Mouse (Mus musculus): ENCODE data around the gene Cnnm2. TPM values are rescaled to one million over a fixed set of nuclear protein-coding genes. Genes with fewer than 3 reads are reported as not detected.

The Cnnm2 gene
- 4.2 and 5.1 TPM in 2 replicates for polyA plus RNA-seq (2014; fragmentation: Nextera tagmentation; extraction: Ambion mirVana)

- H3K27ac ChIP-seq (replicated peaks; ENCODE audit: low read depth, low read length) = peak within 1 kb of the TSS; percentile 50
- DNase-seq (ENCODE audit: low spot score) (peak; percentile 100), ATAC-seq (ENCODE audit: low read depth) (peak; percentile 97)
- H3K27me3 ChIP-seq (replicated peaks; ENCODE audit: control insufficient read depth, insufficient read depth, low read length) = peaks cover 29% of the 10 kb centered on the region
- H3K4me2 ChIP-seq (ENCODE audit: low read depth, low read length) = peak within 1 kb of the TSS; percentile 91
- no peaks in the 10 kb centered on the region for H3K36me3 ChIP-seq (ENCODE audit: control insufficient read depth, insufficient read depth, low read length)
- no peaks in the 10 kb centered on the region for H3K9me3 ChIP-seq (ENCODE audit: control insufficient read depth, low read length)
- H3K9ac ChIP-seq (ENCODE audit: low read depth, low read length) = peak within 1 kb of the TSS; percentile 76
- 1% methylated on average over 28 of the region's 59 CpGs for WGBS
- peaks cover 24% of the 10 kb centered on the region for H3K4me1 ChIP-seq (ENCODE audit: control insufficient read depth, insufficient read depth, low read length)
- peak within 1 kb of the TSS; percentile 91 for H3K4me3 ChIP-seq (ENCODE audit: low read depth, low read length)
Observed at GRCm38 (mm10) chr19:46761247-46761946, at the start of gene Cnnm2. TSS of gene Cnnm2 (plus strand) at chr19:46761596.

GRCm38 (mm10) chr19:46714234-46714633 is 47.2 kb upstream of the Cnnm2 start:
- no peak overlapping the region for H3K9ac ChIP-seq (ENCODE audit: low read depth, low read length)
- ATAC-seq (ENCODE audit: low read depth) = no peak
- H3K27me3 ChIP-seq (replicated peaks; ENCODE audit: control insufficient read depth, insufficient read depth, low read length) = no peaks in the 10 kb centered on the region
- peaks cover 7% of the 10 kb centered on the region; the same call in 1 of the 2 replicates for H3K9me3 ChIP-seq (ENCODE audit: control insufficient read depth, low read length)
- no peak for DNase-seq (ENCODE audit: low spot score)
- no peak overlapping the region for H3K27ac ChIP-seq (replicated peaks; ENCODE audit: low read depth, low read length)
- WGBS = 86% methylated on average over 8 of the region's 8 CpGs
- no peak overlapping the region for H3K4me2 ChIP-seq (ENCODE audit: low read depth, low read length)
- no peak overlapping the region for H3K4me3 ChIP-seq (ENCODE audit: low read depth, low read length)
- H3K4me1 ChIP-seq (ENCODE audit: control insufficient read depth, insufficient read depth, low read length) = no peaks in the 10 kb centered on the region
- peaks cover 12% of the 10 kb centered on the region; the same call in 1 of the 2 replicates for H3K36me3 ChIP-seq (ENCODE audit: control insufficient read depth, insufficient read depth, low read length)

GRCm38 (mm10) chr19:46715016-46715415 is 46.4 kb upstream of the Cnnm2 start:
- DNase-seq (ENCODE audit: low spot score) = no peak
- H3K4me3 ChIP-seq (ENCODE audit: low read depth, low read length) = no peak overlapping the region
- no peaks in the 10 kb centered on the region for H3K4me1 ChIP-seq (ENCODE audit: control insufficient read depth, insufficient read depth, low read length)
- H3K36me3 ChIP-seq (ENCODE audit: control insufficient read depth, insufficient read depth, low read length) = peaks cover 16% of the 10 kb centered on the region; the same call in 1 of the 2 replicates
- no peak overlapping the region for H3K9ac ChIP-seq (ENCODE audit: low read depth, low read length)
- no peak overlapping the region for H3K4me2 ChIP-seq (ENCODE audit: low read depth, low read length)
- H3K27ac ChIP-seq (replicated peaks; ENCODE audit: low read depth, low read length) = no peak overlapping the region
- H3K9me3 ChIP-seq (ENCODE audit: control insufficient read depth, low read length) = peaks cover 7% of the 10 kb centered on the region; the same call in 1 of the 2 replicates
- ATAC-seq (ENCODE audit: low read depth) = no peak
- 88% methylated on average over 8 of the region's 8 CpGs for WGBS
- no peaks in the 10 kb centered on the region for H3K27me3 ChIP-seq (replicated peaks; ENCODE audit: control insufficient read depth, insufficient read depth, low read length)

- Histone ChIP-seq H3K4me3 (ENCODE audit: low read depth, low read length) (no peak overlapping the region), H3K4me1 (ENCODE audit: control insufficient read depth, insufficient read depth, low read length) (no peaks in the 10 kb centered on the region), H3K9ac (ENCODE audit: low read depth, low read length) (no peak overlapping the region), H3K27ac (replicated peaks; ENCODE audit: low read depth, low read length) (no peak overlapping the region), H3K9me3 (ENCODE audit: control insufficient read depth, low read length) (peaks cover 7% of the 10 kb centered on the region; the same call in 1 of the 2 replicates), H3K27me3 (replicated peaks; ENCODE audit: control insufficient read depth, insufficient read depth, low read length) (no peaks in the 10 kb centered on the region), H3K4me2 (ENCODE audit: low read depth, low read length) (no peak overlapping the region), H3K36me3 (ENCODE audit: control insufficient read depth, insufficient read depth, low read length) (peaks cover 16% of the 10 kb centered on the region; the same call in 1 of the 2 replicates)
- WGBS = 79% methylated on average over 4 of the region's 4 CpGs
- ATAC-seq (ENCODE audit: low read depth) (no peak), DNase-seq (ENCODE audit: low spot score) (no peak)
Observed at GRCm38 (mm10) chr19:46718150-46718549, 43.2 kb upstream of the Cnnm2 start.

GRCm38 (mm10) chr19:46724411-46724810 is 37.0 kb upstream of the Cnnm2 start:
- no peak overlapping the region for H3K27ac ChIP-seq (replicated peaks; ENCODE audit: low read depth, low read length)
- H3K4me2 ChIP-seq (ENCODE audit: low read depth, low read length) = no peak overlapping the region
- H3K9me3 ChIP-seq (ENCODE audit: control insufficient read depth, low read length) = no peaks in the 10 kb centered on the region
- peaks cover 16% of the 10 kb centered on the region; the same call in 1 of the 2 replicates for H3K36me3 ChIP-seq (ENCODE audit: control insufficient read depth, insufficient read depth, low read length)
- no peak overlapping the region for H3K9ac ChIP-seq (ENCODE audit: low read depth, low read length)
- 68% methylated on average over 11 of the region's 11 CpGs for WGBS
- no peaks in the 10 kb centered on the region for H3K27me3 ChIP-seq (replicated peaks; ENCODE audit: control insufficient read depth, insufficient read depth, low read length)
- no peaks in the 10 kb centered on the region for H3K4me1 ChIP-seq (ENCODE audit: control insufficient read depth, insufficient read depth, low read length)
- DNase-seq (ENCODE audit: low spot score) (no peak), ATAC-seq (ENCODE audit: low read depth) (no peak)
- no peak overlapping the region for H3K4me3 ChIP-seq (ENCODE audit: low read depth, low read length)

- H3K4me2 ChIP-seq (ENCODE audit: low read depth, low read length) = no peak overlapping the region
Observed at GRCm38 (mm10) chr19:46726142-46726541, 35.3 kb upstream of the Cnnm2 start.

GRCm38 (mm10) chr19:46727140-46727736 is 34.2 kb upstream of the Cnnm2 start:
- Histone ChIP-seq H3K4me1 (ENCODE audit: control insufficient read depth, insufficient read depth, low read length) (no peaks in the 10 kb centered on the region), H3K36me3 (ENCODE audit: control insufficient read depth, insufficient read depth, low read length) (peaks cover 8% of the 10 kb centered on the region; the same call in 1 of the 2 replicates), H3K4me3 (ENCODE audit: low read depth, low read length) (no peak overlapping the region), H3K27ac (replicated peaks; ENCODE audit: low read depth, low read length) (no peak overlapping the region), H3K27me3 (replicated peaks; ENCODE audit: control insufficient read depth, insufficient read depth, low read length) (no peaks in the 10 kb centered on the region), H3K9ac (ENCODE audit: low read depth, low read length) (no peak overlapping the region), H3K9me3 (ENCODE audit: control insufficient read depth, low read length) (no peaks in the 10 kb centered on the region), H3K4me2 (ENCODE audit: low read depth, low read length) (no peak overlapping the region)
- WGBS = 60% methylated on average over 8 of the region's 8 CpGs
- ATAC-seq (ENCODE audit: low read depth) = no peak
- DNase-seq (ENCODE audit: low spot score) = peak; percentile 13

More at GRCm38 (mm10) chr19:46726142-46726541, 35.3 kb upstream of the Cnnm2 start:
- Histone ChIP-seq H3K27ac (replicated peaks; ENCODE audit: low read depth, low read length) (no peak overlapping the region), H3K27me3 (replicated peaks; ENCODE audit: control insufficient read depth, insufficient read depth, low read length) (no peaks in the 10 kb centered on the region), H3K36me3 (ENCODE audit: control insufficient read depth, insufficient read depth, low read length) (peaks cover 8% of the 10 kb centered on the region; the same call in 1 of the 2 replicates), H3K9ac (ENCODE audit: low read depth, low read length) (no peak overlapping the region), H3K4me1 (ENCODE audit: control insufficient read depth, insufficient read depth, low read length) (no peaks in the 10 kb centered on the region), H3K4me3 (ENCODE audit: low read depth, low read length) (no peak overlapping the region), H3K9me3 (ENCODE audit: control insufficient read depth, low read length) (no peaks in the 10 kb centered on the region)
- 97% methylated on average over 8 of the region's 8 CpGs for WGBS
- no peak for DNase-seq (ENCODE audit: low spot score)
- ATAC-seq (ENCODE audit: low read depth) = no peak

- 72% methylated on average over 11 of the region's 11 CpGs for WGBS
- H3K4me1 ChIP-seq (ENCODE audit: control insufficient read depth, insufficient read depth, low read length) = no peaks in the 10 kb centered on the region
- no peaks in the 10 kb centered on the region for H3K9me3 ChIP-seq (ENCODE audit: control insufficient read depth, low read length)
- no peak for ATAC-seq (ENCODE audit: low read depth)
- H3K4me3 ChIP-seq (ENCODE audit: low read depth, low read length) = no peak overlapping the region
- peaks cover 8% of the 10 kb centered on the region; the same call in 1 of the 2 replicates for H3K36me3 ChIP-seq (ENCODE audit: control insufficient read depth, insufficient read depth, low read length)
- no peak overlapping the region for H3K9ac ChIP-seq (ENCODE audit: low read depth, low read length)
- H3K27me3 ChIP-seq (replicated peaks; ENCODE audit: control insufficient read depth, insufficient read depth, low read length) = no peaks in the 10 kb centered on the region
- H3K4me2 ChIP-seq (ENCODE audit: low read depth, low read length) = no peak overlapping the region
- DNase-seq (ENCODE audit: low spot score) = no peak
- H3K27ac ChIP-seq (replicated peaks; ENCODE audit: low read depth, low read length) = no peak overlapping the region
Observed at GRCm38 (mm10) chr19:46727945-46728540, 33.4 kb upstream of the Cnnm2 start.

Measured in embryonic facial prominence, embryonic 14.5 days (tissue).